ENCODE assay signal across 27 mouse cellular contexts in genomic region chr1:82279768-82280167, GRCm38 (mm10). TPM values are rescaled to one million over a fixed set of nuclear protein-coding genes. Genes with fewer than 3 reads are reported as not detected.
DNase-seq lines count a peak whose midpoint lies in the region; ATAC-seq and TF ChIP-seq lines count a peak whose summit lies in the region.
"Had no signal": no experiment of that assay in that cellular context is flagged by ENCODE, and none has a peak within 500 bp of the region (broad histone marks: within the 10 kb centered on the region; RNA-seq: fewer than 3 reads in every experiment).

No protein-coding gene starts in this region.

- WGBS in heart, embryonic 13.5 days = 19% methylated on average over 1 of the region's 1 CpGs
- 50% methylated on average over 1 of the region's 1 CpGs for WGBS in liver, postnatal 0 days (ENCODE audit: insufficient replicate concordance)
- 79% methylated on average over 1 of the region's 1 CpGs for WGBS in liver, embryonic 12.5 days (ENCODE audit: insufficient replicate concordance)

- no peak overlapping the region for H3K4me3 ChIP-seq in heart, embryonic 13.5 days
- no peak overlapping the region for H3K4me3 ChIP-seq in liver, postnatal 0 days (ENCODE audit: low read depth, low read length)
- no peak overlapping the region for H3K4me3 ChIP-seq in liver, embryonic 12.5 days
- H3K4me3 ChIP-seq: embryonic facial prominence, embryonic 12.5 days; forebrain, embryonic 12.5 days; hindbrain, embryonic 12.5 days had no signal

- H3K27ac ChIP-seq in heart, embryonic 13.5 days (replicated peaks) = 0 out of 2 replicates have a peak overlapping the region, but pooled peaks have one; percentile 16
- peak overlapping the region; percentile 30; the same call in 1 of the 2 replicates for H3K27ac ChIP-seq in liver, postnatal 0 days (ENCODE audit: low read depth)
- H3K27ac ChIP-seq in liver, embryonic 12.5 days = no peak overlapping the region
- H3K27ac ChIP-seq: embryonic facial prominence, embryonic 12.5 days; forebrain, embryonic 12.5 days; hindbrain, embryonic 12.5 days had no signal

- peak overlapping the region; percentile 12 for H3K4me2 ChIP-seq in heart, embryonic 13.5 days
- no peak overlapping the region for H3K4me2 ChIP-seq in liver, postnatal 0 days (ENCODE audit: low read depth, low read length)
- H3K4me2 ChIP-seq in liver, embryonic 12.5 days = no peak overlapping the region
- H3K4me2 ChIP-seq: embryonic facial prominence, embryonic 12.5 days; forebrain, embryonic 12.5 days; heart, embryonic 11.5 days; hindbrain, embryonic 12.5 days had no signal

- no peaks in the 10 kb centered on the region for H3K27me3 ChIP-seq in heart, embryonic 13.5 days (replicated peaks)
- H3K27me3 ChIP-seq in liver, postnatal 0 days (ENCODE audit: insufficient read depth, low read length) = no peaks in the 10 kb centered on the region
- H3K27me3 ChIP-seq in liver, embryonic 12.5 days (replicated peaks) = no peaks in the 10 kb centered on the region; the same call in 1 of the 2 replicates
- H3K27me3 ChIP-seq: embryonic facial prominence, embryonic 12.5 days; forebrain, embryonic 12.5 days; hindbrain, embryonic 12.5 days had no signal

- H3K36me3 ChIP-seq in heart, embryonic 13.5 days = peaks cover 32% of the 10 kb centered on the region
- no peaks in the 10 kb centered on the region; the same call in 1 of the 2 replicates for H3K36me3 ChIP-seq in liver, postnatal 0 days (replicated peaks; ENCODE audit: insufficient read depth, low read length)
- H3K36me3 ChIP-seq in liver, embryonic 12.5 days = peaks cover 2% of the 10 kb centered on the region; the same call in 1 of the 2 replicates
- H3K36me3 ChIP-seq: G1E had no signal

- H3K9ac ChIP-seq in heart, embryonic 13.5 days = 0 out of 2 replicates have a peak overlapping the region, but pooled peaks have one; percentile 14
- H3K9ac ChIP-seq in liver, postnatal 0 days (replicated peaks) = no peak overlapping the region
- no peak overlapping the region for H3K9ac ChIP-seq in liver, embryonic 12.5 days
- H3K9ac ChIP-seq: embryonic facial prominence, embryonic 12.5 days; forebrain, embryonic 12.5 days; hindbrain, embryonic 12.5 days had no signal

- H3K4me1 ChIP-seq in heart, embryonic 13.5 days = peaks cover 39% of the 10 kb centered on the region
- H3K4me1 ChIP-seq in liver, postnatal 0 days (ENCODE audit: insufficient read depth) = peaks cover 11% of the 10 kb centered on the region; the same call in 1 of the 2 replicates
- peaks cover 13% of the 10 kb centered on the region for H3K4me1 ChIP-seq in liver, embryonic 12.5 days

- no peak for TF ChIP-seq EP300 in liver, postnatal 0 days (IDR thresholded peaks at IDR 0.05; ENCODE audit: low read depth)

- H3K9me3 ChIP-seq in heart, embryonic 13.5 days = no peaks in the 10 kb centered on the region
- no peaks in the 10 kb centered on the region for H3K9me3 ChIP-seq in liver, postnatal 0 days (ENCODE audit: low read length)
- no peaks in the 10 kb centered on the region for H3K9me3 ChIP-seq in liver, embryonic 12.5 days (replicated peaks)
- H3K9me3 ChIP-seq: embryonic facial prominence, embryonic 12.5 days; forebrain, embryonic 12.5 days; G1E; hindbrain, embryonic 12.5 days had no signal

- ATAC-seq in heart, embryonic 13.5 days (ENCODE audit: extremely low read depth, insufficient number of reproducible peaks, low FRiP score, low TSS enrichment) = no peak
- no peak for ATAC-seq in liver, postnatal 0 days
- no peak for ATAC-seq in liver, embryonic 12.5 days
- ATAC-seq: CD4-positive, CD25-positive, alpha-beta regulatory T cell, adult 4 months; forebrain, embryonic 16.5 days; hindbrain, embryonic 16.5 days; inflammation-experienced regulatory T-cells, adult 6 months; intestine, postnatal 0 days had no signal

- no peak for TF ChIP-seq CTCF in liver, postnatal 0 days (IDR thresholded peaks at IDR 0.05; ENCODE audit: low read depth)

- peak; percentile 30 for DNase-seq in cerebellum, adult 9-10 months
- DNase-seq in cerebellum, postnatal 10 days = no peak
- no peak for DNase-seq in heart, adult 18-20 months
- DNase-seq in liver, postnatal 0 days = no peak
- no peak for DNase-seq in thymus, adult 18-20 months
- DNase-seq: adrenal gland, adult 2 months; adrenal gland, postnatal 25 days; B cell, adult 2 months; cerebellum, adult 18-20 months; embryo, embryonic 11 days; gastrocnemius, postnatal 14 days; heart, postnatal 4 days; kidney, adult 8-10 months had no signal

RNA-seq across cellular contexts. Expression of gene Irs1, which starts 11.4 kb away (rescaled TPM):
- 9.3 and 9.5 TPM in 2 replicates for polyA plus RNA-seq in heart, embryonic 13.5 days (2015; fragmentation: Nextera tagmentation; extraction: Ambion mirVana)
- 10 to 100 TPM; 29.1 to 43.5 TPM for total RNA-seq in heart, adult 18-20 months (2021)
- polyA plus RNA-seq in liver, postnatal 0 days (2015; fragmentation: Nextera tagmentation; extraction: Ambion mirVana) = 1.2 and 1.4 TPM in 2 replicates
- 1.8 and 1.9 TPM in 2 replicates for polyA plus RNA-seq in liver, embryonic 12.5 days (2016; fragmentation: Nextera tagmentation; extraction: Ambion mirVana)
- total RNA-seq: common myeloid progenitor, adult 5-6 weeks; granulocyte monocyte progenitor cell, adult 5-6 weeks had no signal
- polyA plus RNA-seq: CD4-positive, CD25-positive, alpha-beta regulatory T cell, adult 4 months; G1E; inflammation-experienced regulatory T-cells, adult 6 months had no signal

RNA-seq across cellular contexts. Expression of gene Rhbdd1, which starts 36.5 kb away (rescaled TPM):
- polyA plus RNA-seq in heart, embryonic 13.5 days (2015; fragmentation: Nextera tagmentation; extraction: Ambion mirVana) = 8.7 and 9.7 TPM in 2 replicates
- total RNA-seq in heart, adult 18-20 months (2021) = 10 to 100 TPM in 1 of 2 experiments, 1 to 10 TPM in 1; 9.0 to 11.9 TPM
- polyA plus RNA-seq in liver, postnatal 0 days (2015; fragmentation: Nextera tagmentation; extraction: Ambion mirVana) = 4.7 and 5.9 TPM in 2 replicates
- 11.8 and 13.3 TPM in 2 replicates for polyA plus RNA-seq in liver, embryonic 12.5 days (2016; fragmentation: Nextera tagmentation; extraction: Ambion mirVana)

RNA-seq across cellular contexts. Expression of gene Gm9747, which starts 46.9 kb away (rescaled TPM):
- polyA plus RNA-seq in heart, embryonic 13.5 days (2015; fragmentation: Nextera tagmentation; extraction: Ambion mirVana) = 33.4 and 34.4 TPM in 2 replicates
- not detected for total RNA-seq in heart, adult 18-20 months (2021)
- 3.4 and 3.9 TPM in 2 replicates for polyA plus RNA-seq in liver, postnatal 0 days (2015; fragmentation: Nextera tagmentation; extraction: Ambion mirVana)
- polyA plus RNA-seq in liver, embryonic 12.5 days (2016; fragmentation: Nextera tagmentation; extraction: Ambion mirVana) = 4.0 and 4.5 TPM in 2 replicates
- total RNA-seq: adrenal gland, adult 2 months; adrenal gland, postnatal 25 days; common myeloid progenitor, adult 5-6 weeks; gastrocnemius, postnatal 14 days; granulocyte monocyte progenitor cell, adult 5-6 weeks; heart, postnatal 4 days had no signal
- polyA plus RNA-seq: adrenal gland, adult 2 months; CD4-positive, CD25-positive, alpha-beta regulatory T cell, adult 4 months; G1E; inflammation-experienced regulatory T-cells, adult 6 months had no signal
